Mouse (Mus musculus) brown adipose tissue, adult 24 weeks (tissue): ENCODE results near the gene Eif4ebp2. TPM values are rescaled to one million over a fixed set of nuclear protein-coding genes. Genes with fewer than 3 reads are reported as not detected.

Experiments used
- H3K27ac ChIP-seq: fragments of 200-500 bp; replicated peaks from 2 replicates; pipeline ENCODE4 v1.5.1; 2012; ENCODE audit warnings: low read depth, mild to moderate bottlenecking, low read length
- H3K4me1 ChIP-seq: fragments of 200-500 bp; 2 replicates; pipeline ENCODE4 v1.6.1; 2012; ENCODE audit warnings: low read length, mixed read lengths; ENCODE audit not compliant: control insufficient read depth, insufficient read depth, insufficient read length
- H3K4me3 ChIP-seq: fragments of 200-500 bp; 2 replicates; pipeline ENCODE4 v1.5.1; 2012; ENCODE audit warnings: low read depth, mild to moderate bottlenecking, low read length, moderate library complexity; ENCODE audit not compliant: insufficient read depth
- polyA plus RNA-seq: library from polyadenylated mRNA; stranded (reverse); fragments of >200 nt; gene quantifications from 2 replicates; pipeline ENCODE4 v1.2.4, GENCODE M21; 2012; ENCODE audit not compliant: missing spikeins, insufficient read depth, insufficient read length

Gene Eif4ebp2
- polyA plus RNA-seq, 1 experiment, result 120 TPM

GRCm38 (mm10) chr10:61392584-61392983, 59.9 kb downstream of the Eif4ebp2 start:
- Histone ChIP-seq H3K4me3 (no peak overlapping the region), H3K4me1 (peaks cover 7% of the 10 kb centered on the region; the same call in 1 of the 2 replicates), H3K27ac (no peak overlapping the region)

GRCm38 (mm10) chr10:61390148-61390547, 62.3 kb downstream of the Eif4ebp2 start:
- Histone ChIP-seq H3K4me3 (no peak overlapping the region), H3K27ac (no peak overlapping the region), H3K4me1 (peaks cover 7% of the 10 kb centered on the region; the same call in 1 of the 2 replicates)

GRCm38 (mm10) chr10:61389020-61389419, 63.4 kb downstream of the Eif4ebp2 start:
- Histone ChIP-seq H3K27ac (no peak overlapping the region), H3K4me1 (peaks cover 4% of the 10 kb centered on the region; the same call in 1 of the 2 replicates), H3K4me3 (no peak overlapping the region)

DNA sequence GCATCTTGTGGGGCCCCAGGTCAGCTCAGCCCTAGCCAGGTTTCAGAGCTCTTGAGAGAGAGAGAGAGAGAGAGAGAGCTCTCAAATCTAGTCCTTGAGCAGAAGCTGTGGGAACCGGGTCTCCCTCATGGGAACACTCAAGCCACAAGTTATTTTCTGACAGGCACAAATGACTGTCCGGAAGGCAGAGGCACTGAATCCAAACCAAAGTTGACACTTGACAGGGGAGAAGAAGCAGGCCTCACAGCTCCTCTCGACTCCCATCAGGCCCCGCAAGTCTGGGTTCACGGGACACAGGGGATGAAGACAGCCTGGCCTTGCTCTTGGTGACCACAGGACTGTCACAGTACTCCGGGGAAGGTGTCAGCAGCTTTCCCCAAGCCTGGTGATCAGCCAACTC, 66.2 kb downstream of the Eif4ebp2 start:
- no peak overlapping the region for H3K27ac ChIP-seq
- no peak overlapping the region for H3K4me3 ChIP-seq
- no peaks in the 10 kb centered on the region for H3K4me1 ChIP-seq

DNA sequence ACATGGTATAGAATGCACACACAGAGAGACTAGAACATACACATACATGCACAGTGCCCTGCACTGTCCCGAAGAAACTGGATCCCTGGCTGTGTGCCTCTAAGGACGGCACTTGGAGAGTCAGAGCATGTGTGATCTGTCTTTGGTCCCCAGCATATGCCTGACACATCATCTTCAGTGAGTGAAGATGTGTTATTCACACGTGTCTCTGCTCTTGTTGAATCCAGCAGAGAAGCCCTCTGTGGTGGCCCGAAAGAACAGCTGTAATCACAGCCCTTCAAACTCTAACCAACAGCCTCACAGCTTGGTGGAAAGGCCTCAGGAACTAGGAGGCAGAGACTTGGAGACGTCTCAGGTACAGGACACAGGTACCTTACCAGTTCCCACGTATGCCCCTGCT, 67.3 kb downstream of the Eif4ebp2 start:
- no peak overlapping the region for H3K4me3 ChIP-seq
- H3K27ac ChIP-seq, result no peak overlapping the region
- H3K4me1 ChIP-seq, result peaks cover 3% of the 10 kb centered on the region; the same call in 1 of the 2 replicates

DNA sequence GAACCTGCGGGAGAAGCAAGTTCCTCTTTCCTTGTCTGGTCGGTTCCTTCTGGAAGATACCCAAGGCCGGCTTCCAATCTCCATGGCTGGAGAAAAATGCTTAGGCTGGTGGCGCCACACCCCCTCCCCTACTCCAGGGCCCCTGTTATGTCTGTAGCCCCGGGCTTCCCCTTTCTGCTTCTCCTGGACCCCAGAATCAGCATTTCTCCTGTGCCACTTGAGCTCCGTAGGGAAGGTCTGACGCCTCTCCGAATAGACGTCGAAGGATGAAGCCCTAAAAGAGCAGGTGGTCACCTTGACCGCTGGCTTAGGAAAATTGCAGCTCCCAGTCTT, 68.8 kb downstream of the Eif4ebp2 start:
- Histone ChIP-seq H3K27ac (peak overlapping the region; percentile 9), H3K4me3 (peak overlapping the region; percentile 94), H3K4me1 (peaks cover 12% of the 10 kb centered on the region)

DNA sequence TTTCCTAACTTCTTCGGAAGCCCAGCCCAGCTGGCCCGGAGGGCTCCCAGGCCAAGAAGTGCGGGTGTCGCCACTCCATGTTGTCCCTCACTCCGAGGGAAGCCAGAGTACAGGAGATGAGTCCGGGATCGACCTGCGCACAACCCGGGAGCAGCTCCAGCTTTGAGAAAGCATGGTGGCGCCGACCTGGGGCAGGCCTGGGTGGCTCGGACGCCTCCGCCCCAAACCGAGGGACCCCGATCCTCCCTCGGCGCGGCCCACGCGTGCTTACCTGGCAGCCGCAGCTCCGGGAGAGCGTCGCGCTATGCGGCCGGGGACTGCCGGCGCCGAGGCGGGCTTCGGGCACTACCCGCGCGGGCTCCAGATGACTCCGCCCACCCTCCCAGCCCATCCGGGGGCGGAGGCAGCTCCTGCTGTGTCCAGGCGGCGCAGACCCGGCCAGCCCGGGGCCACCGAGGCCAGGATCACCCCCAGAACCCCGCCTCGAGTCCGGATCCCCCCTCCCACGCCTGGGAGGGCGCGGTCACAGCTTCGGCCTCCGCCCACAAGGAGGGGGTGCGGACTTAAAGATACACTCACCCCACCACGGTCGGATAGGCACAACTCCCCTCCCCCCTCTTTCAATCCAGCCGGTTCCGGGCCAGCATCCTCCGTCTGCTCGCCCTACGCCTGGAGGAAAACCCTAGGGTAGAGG, 69.3 kb downstream of the Eif4ebp2 start, which contains the start of gene Pald1:
Gene Pald1, minus strand, starts transcription at position 510 of the 694 bp plus-strand sequence.
- H3K4me3 ChIP-seq, result peak within 1 kb of the TSS; percentile 94
- H3K27ac ChIP-seq, result peak within 1 kb of the TSS; percentile 91
- peaks cover 16% of the 10 kb centered on the region for H3K4me1 ChIP-seq

- H3K4me1 ChIP-seq, result peaks cover 24% of the 10 kb centered on the region
- H3K27ac ChIP-seq, result peak overlapping the region; percentile 91
- H3K4me3 ChIP-seq, result peak overlapping the region; percentile 94
Measured at GRCm38 (mm10) chr10:61382281-61382731, 70.2 kb downstream of the Eif4ebp2 start.

GRCm38 (mm10) chr10:61381823-61382222, 70.6 kb downstream of the Eif4ebp2 start:
- Histone ChIP-seq H3K27ac (peak overlapping the region; percentile 91), H3K4me1 (peaks cover 25% of the 10 kb centered on the region), H3K4me3 (peak overlapping the region; percentile 94)

DNA sequence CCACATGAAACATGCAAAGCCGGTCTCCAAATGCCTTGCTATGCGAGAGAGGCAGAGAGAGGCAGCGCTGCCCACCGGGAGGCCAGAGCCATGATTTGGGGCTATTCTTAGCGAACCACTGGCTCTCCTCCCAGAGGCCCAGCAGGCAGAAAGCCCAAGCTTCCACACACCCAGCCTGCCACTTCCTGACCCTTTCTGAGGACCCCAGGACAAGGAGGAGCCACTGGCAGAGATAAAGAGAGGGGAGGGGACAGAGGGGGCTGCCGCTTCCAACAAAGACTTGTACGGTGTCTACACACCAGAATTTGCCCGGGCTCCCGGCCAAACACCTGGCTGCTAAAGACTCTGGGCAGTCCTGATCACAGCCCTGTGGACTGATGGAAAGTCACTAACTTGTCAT, 72.3 kb downstream of the Eif4ebp2 start:
- peaks cover 26% of the 10 kb centered on the region for H3K4me1 ChIP-seq
- H3K27ac ChIP-seq, result peak overlapping the region; percentile 91
- peak overlapping the region; percentile 94 for H3K4me3 ChIP-seq

- peak overlapping the region; percentile 91 for H3K27ac ChIP-seq
- peaks cover 33% of the 10 kb centered on the region for H3K4me1 ChIP-seq
- peak overlapping the region; percentile 94 for H3K4me3 ChIP-seq
Measured at GRCm38 (mm10) chr10:61379340-61380040, 73.0 kb downstream of the Eif4ebp2 start.

GRCm38 (mm10) chr10:61378698-61379097, 73.8 kb downstream of the Eif4ebp2 start:
- peak overlapping the region; percentile 91 for H3K27ac ChIP-seq
- H3K4me1 ChIP-seq, result peaks cover 41% of the 10 kb centered on the region
- no peak overlapping the region; the same call in 1 of the 2 replicates for H3K4me3 ChIP-seq

Other genes starting within 250 kb of the Eif4ebp2 start
- gene Adamts14, start 179.2 kb downstream of the Eif4ebp2 start, polyA plus RNA-seq, result 0.20 TPM in 1 of 2 replicates, not detected in the other
- not detected in 2 replicates for gene Prf1, start 154.8 kb downstream of the Eif4ebp2 start, polyA plus RNA-seq
- 22.9 and 31.9 TPM in 2 replicates for gene Pald1, start 69.1 kb downstream of the Eif4ebp2 start, polyA plus RNA-seq
- not detected in 2 replicates for gene Nodal, start 34.7 kb downstream of the Eif4ebp2 start, polyA plus RNA-seq
- 9.1 and 11.6 TPM in 2 replicates for gene Lrrc20, start 23.1 kb upstream of the Eif4ebp2 start, polyA plus RNA-seq
- 0.42 and 0.99 TPM in 2 replicates for gene Npffr1, start 142.8 kb upstream of the Eif4ebp2 start, polyA plus RNA-seq
- 159 and 188 TPM in 2 replicates for gene Ppa1, start 195.9 kb upstream of the Eif4ebp2 start, polyA plus RNA-seq
- 79.8 and 89.1 TPM in 2 replicates for gene Sar1a, start 227.6 kb upstream of the Eif4ebp2 start, polyA plus RNA-seq
- gene Tysnd1, start 242.9 kb upstream of the Eif4ebp2 start, polyA plus RNA-seq, result 47.1 and 58.6 TPM in 2 replicates